Mouse (Mus musculus) thymus, adult 18-20 months (tissue): ENCODE measurements around the gene Vmn1r188.
"Not testable (repeated sequence)": the region's sequence is repeated elsewhere in the genome, so short reads cannot be mapped to it uniquely, and the experiment has no call there.

Source experiments
- DNase-seq, 2 experiments: peaks; one replicate each; pipeline ENCODE4 v3.0.0; 2022; ENCODE audit warnings: mixed read lengths in 2 of 2

The Vmn1r188 gene

GRCm38 (mm10) chr13:22084140-22084539 is at the start of gene Vmn1r188:
Gene Vmn1r188 (plus strand): TSS chr13:22084440.
- DNase-seq = not testable (repeated sequence)

- DNase-seq = no peak
Measured at GRCm38 (mm10) chr13:22034443-22035266, 49.6 kb upstream of the Vmn1r188 start.

GRCm38 (mm10) chr13:22035267-22036148 is 48.7 kb upstream of the Vmn1r188 start, which contains the start of the genes Hist1h2ah and Hist1h2bk:
Gene Hist1h2ah (minus strand): TSS chr13:22035568.
Gene Hist1h2bk (plus strand): TSS chr13:22035870.
- peak; percentile 57 to 82 for DNase-seq

- no peak for DNase-seq
Measured at GRCm38 (mm10) chr13:22036149-22036956, 47.9 kb upstream of the Vmn1r188 start.

- DNase-seq = no peak
Measured at GRCm38 (mm10) chr13:22036986-22037385, 47.3 kb upstream of the Vmn1r188 start.

- no peak for DNase-seq
Measured at GRCm38 (mm10) chr13:22037415-22037814, 46.8 kb upstream of the Vmn1r188 start.

- no peak for DNase-seq
Measured at GRCm38 (mm10) chr13:22039364-22039763, 44.9 kb upstream of the Vmn1r188 start.

GRCm38 (mm10) chr13:22039951-22040463 is 44.2 kb upstream of the Vmn1r188 start:
- no peak for DNase-seq

GRCm38 (mm10) chr13:22040464-22041141 is 43.6 kb upstream of the Vmn1r188 start:
- no peak for DNase-seq

- peak; percentile 91 to 96 for DNase-seq
Measured at GRCm38 (mm10) chr13:22041142-22041536, 43.1 kb upstream of the Vmn1r188 start, which contains the start of gene Hist1h4i. Gene Hist1h4i (minus strand): TSS chr13:22041362.

GRCm38 (mm10) chr13:22041651-22042567 is 42.3 kb upstream of the Vmn1r188 start:
- DNase-seq = no peak

- peak; percentile 71 to 90 for DNase-seq
Measured at GRCm38 (mm10) chr13:22042568-22043502, 41.4 kb upstream of the Vmn1r188 start, which contains the start of the genes Hist1h2ag and Hist1h2bj. Gene Hist1h2ag (minus strand): TSS chr13:22042944. Gene Hist1h2bj (plus strand): TSS chr13:22043214.

- DNase-seq = no peak
Measured at GRCm38 (mm10) chr13:22043503-22044431, 40.5 kb upstream of the Vmn1r188 start.

GRCm38 (mm10) chr13:22044432-22045155 is 39.6 kb upstream of the Vmn1r188 start:
- DNase-seq = no peak

GRCm38 (mm10) chr13:22045311-22045710 is 38.9 kb upstream of the Vmn1r188 start:
- DNase-seq = no peak

- no peak for DNase-seq
Measured at GRCm38 (mm10) chr13:22049041-22049440, 35.2 kb upstream of the Vmn1r188 start.
